Mouse (Mus musculus): Measurements from ENCODE around the gene Rora. TPM values are rescaled to one million over a fixed set of nuclear protein-coding genes. Genes with fewer than 3 reads are reported as not detected.

The Rora gene
- total RNA-seq, 2 experiments from 2014 or later: 0.17 TPM; not detected in 1

DNA sequence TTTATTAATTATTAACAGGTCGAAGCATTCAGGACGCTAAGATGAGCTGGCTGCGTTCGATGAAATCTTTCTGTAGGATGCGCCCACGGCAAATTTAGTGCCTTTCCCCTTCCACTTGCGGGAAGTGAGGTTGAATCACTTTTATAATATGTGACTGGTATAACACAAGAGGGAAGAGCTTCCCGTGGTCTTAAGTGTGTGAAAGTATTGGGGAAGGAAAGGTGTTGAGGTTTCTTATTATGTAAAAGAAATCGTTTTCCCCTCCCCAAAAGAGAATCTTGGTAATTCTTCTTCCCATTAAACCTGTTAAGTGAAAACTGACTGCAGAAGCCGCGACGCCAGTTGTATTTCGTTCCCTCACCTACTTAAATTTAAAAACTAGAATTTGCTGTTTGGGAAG, 637.9 kb downstream of the Rora start:
- no peak for ATAC-seq (replicated peaks; ENCODE audit: low FRiP score, poor library complexity, severe bottlenecking)

- ATAC-seq (replicated peaks; ENCODE audit: low FRiP score, poor library complexity, severe bottlenecking): no peak
Measured at GRCm38 (mm10) chr9:69292353-69292752, 638.8 kb downstream of the Rora start.

DNA sequence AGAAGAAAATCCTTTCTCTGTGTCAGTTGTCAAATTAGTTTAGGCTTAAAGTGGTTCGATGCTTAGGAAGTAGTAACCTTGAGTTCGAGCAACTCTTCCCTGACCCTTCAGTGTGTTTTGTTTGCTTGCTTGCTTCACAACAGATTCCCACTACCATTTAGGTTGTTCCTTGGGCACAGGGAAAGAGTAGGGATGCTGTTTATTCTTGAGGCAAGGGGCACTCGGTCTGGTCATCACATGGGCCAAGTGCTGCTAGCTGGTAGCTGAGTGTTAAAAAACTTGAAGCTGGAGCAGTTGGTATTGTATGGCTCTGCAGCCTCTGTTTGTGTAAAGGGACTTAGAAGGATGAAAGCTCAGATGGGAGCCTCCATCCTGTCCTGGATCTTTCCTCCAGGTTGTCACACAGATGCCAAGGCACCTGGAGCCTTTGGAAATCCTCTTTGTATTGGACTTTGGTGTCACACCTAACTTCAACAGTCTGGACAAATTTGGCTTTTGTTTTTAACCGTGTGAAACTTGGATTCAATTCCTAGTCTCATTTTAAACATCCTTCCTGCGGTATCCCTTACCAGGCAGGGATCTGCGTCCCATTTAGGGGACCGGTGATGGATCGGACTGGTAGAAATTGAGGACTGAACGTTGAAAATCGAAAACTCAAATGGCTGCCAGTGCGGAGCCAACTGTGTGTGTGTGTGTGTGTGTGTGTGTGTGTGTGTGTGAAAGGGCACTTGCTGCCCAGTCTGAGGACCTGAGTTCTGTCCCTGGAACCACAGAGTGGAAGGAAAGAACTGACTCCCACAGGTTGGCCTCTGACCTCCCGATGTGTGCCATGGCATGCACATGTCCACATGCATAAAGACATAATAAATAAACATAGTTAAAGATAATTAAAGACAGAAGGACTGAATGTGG, 639.4 kb downstream of the Rora start:
- no peak for ATAC-seq (replicated peaks; ENCODE audit: low FRiP score, poor library complexity, severe bottlenecking)

- ATAC-seq (replicated peaks; ENCODE audit: low FRiP score, poor library complexity, severe bottlenecking): no peak
Measured at GRCm38 (mm10) chr9:69293688-69294074, 640.1 kb downstream of the Rora start.

DNA sequence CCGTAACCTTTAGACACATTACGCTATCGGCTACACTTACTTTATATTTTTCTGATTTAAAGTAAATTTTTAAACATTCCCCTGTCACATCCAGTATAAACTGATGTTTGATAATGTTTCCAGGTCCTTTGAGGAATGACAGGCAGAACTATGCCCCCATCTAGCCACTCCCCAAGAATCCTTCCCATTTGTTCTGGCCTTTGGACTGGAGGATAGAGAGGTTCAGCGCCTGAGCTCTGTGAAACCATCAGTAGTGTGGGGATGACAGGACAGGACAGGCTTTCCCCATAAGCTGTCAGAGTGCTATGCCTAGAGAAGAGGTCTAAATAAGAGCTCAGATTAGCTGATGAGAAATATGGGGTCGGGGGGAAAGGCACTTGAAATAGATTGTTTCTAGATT, 640.8 kb downstream of the Rora start:
- no peak for ATAC-seq (replicated peaks; ENCODE audit: low FRiP score, poor library complexity, severe bottlenecking)

GRCm38 (mm10) chr9:69294856-69295255, 641.3 kb downstream of the Rora start:
- no peak for ATAC-seq (replicated peaks; ENCODE audit: low FRiP score, poor library complexity, severe bottlenecking)

GRCm38 (mm10) chr9:69295826-69296225, 642.2 kb downstream of the Rora start:
- ATAC-seq (replicated peaks; ENCODE audit: low FRiP score, poor library complexity, severe bottlenecking): no peak

GRCm38 (mm10) chr9:69296418-69296817, 642.8 kb downstream of the Rora start:
- ATAC-seq (replicated peaks; ENCODE audit: low FRiP score, poor library complexity, severe bottlenecking): no peak

DNA sequence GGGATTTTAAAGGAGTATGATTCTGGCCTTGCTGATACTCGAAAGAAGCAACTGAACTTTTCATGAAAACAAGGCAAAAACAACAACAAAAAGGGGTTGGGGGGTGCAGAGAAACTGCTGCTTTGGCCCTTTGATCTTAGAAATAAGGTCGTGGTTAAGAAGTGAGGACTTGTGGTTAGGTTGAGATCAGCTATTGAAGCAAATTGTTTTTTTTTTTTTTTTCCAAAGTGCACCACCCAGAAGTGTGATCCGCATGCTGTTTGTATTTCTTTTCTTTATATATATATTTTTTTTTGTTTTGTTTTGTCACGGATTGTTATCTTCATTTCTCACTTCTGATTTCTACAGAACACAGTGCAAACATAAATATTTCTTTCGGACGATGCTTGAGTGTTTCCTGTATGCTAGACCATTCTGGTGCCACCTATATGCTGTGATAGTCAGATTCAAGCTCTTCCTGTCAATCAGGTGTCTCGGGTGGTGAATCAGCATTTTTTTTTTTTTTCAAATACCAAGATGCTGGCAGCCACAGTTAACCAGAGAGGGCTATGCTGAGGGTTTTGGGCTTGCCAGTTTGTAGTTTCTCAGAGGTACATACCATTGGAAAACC, 644.3 kb downstream of the Rora start:
- no peak for ATAC-seq (replicated peaks; ENCODE audit: low FRiP score, poor library complexity, severe bottlenecking)

- ATAC-seq (replicated peaks; ENCODE audit: low FRiP score, poor library complexity, severe bottlenecking): no peak
Measured at GRCm38 (mm10) chr9:69298566-69299335, 645.2 kb downstream of the Rora start.

DNA sequence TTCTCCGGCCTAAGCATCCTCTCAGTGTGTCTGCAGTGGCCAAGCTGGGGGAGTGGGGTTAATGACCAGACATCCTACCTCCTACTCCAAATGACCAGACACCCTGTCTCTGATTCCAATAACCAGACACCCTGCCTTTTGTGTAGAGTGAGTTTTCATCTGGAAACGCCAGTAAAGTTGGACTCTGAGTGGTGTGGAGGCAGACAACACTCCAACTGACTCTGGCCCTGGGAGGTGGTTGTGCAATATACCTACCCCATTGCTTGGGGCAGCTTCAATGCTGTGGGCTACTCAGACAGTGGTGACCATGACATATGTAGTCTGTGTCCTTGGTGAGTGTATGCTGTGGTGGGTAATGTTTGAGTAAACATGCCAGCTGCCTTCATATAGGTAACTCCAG, 645.9 kb downstream of the Rora start:
- ATAC-seq (replicated peaks; ENCODE audit: low FRiP score, poor library complexity, severe bottlenecking): no peak

GRCm38 (mm10) chr9:69300296-69300695, 646.7 kb downstream of the Rora start:
- ATAC-seq (replicated peaks; ENCODE audit: low FRiP score, poor library complexity, severe bottlenecking): no peak

DNA sequence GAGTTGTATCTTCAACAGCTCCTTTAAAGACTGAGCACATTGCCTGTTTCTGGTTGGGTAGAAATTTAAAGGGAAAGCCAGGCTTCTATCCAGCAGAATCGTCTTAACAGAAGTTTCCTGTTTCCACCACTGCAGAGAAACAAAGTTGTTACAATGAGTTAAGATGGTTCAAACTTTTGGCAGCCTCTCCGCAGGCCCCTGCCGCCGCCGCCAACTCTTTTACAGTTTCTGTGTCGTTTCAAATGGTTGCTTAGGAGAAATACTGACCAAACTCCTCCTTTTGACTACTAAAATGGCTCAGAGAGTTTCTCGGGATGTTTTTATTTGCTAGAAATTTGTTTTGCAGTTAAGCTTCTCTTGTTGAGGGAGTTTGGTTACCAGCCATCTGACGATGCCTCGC, 647.9 kb downstream of the Rora start:
- no peak for ATAC-seq (replicated peaks; ENCODE audit: low FRiP score, poor library complexity, severe bottlenecking)

- no peak for ATAC-seq (replicated peaks; ENCODE audit: low FRiP score, poor library complexity, severe bottlenecking)
Measured at GRCm38 (mm10) chr9:69301955-69302354, 648.4 kb downstream of the Rora start.

DNA sequence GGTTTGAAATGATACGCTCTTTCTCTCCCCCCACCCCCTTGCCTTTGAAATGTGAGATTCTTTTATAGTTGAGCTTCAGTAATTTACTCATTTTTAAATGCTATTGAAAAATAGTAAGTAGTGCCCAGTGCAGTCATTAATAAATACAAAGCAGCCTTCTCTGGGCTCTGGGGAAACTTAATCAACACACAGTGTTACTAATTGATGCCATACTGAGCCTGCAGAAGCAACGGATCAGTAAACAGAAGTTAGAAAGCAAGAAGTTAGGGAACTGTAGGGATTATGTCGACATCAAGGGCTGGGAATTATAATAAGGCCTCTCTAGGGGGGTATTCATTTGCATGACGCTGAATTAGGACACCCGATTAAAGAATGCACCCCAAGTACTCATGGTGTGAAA, 649.3 kb downstream of the Rora start:
- no peak for ATAC-seq (replicated peaks; ENCODE audit: low FRiP score, poor library complexity, severe bottlenecking)

DNA sequence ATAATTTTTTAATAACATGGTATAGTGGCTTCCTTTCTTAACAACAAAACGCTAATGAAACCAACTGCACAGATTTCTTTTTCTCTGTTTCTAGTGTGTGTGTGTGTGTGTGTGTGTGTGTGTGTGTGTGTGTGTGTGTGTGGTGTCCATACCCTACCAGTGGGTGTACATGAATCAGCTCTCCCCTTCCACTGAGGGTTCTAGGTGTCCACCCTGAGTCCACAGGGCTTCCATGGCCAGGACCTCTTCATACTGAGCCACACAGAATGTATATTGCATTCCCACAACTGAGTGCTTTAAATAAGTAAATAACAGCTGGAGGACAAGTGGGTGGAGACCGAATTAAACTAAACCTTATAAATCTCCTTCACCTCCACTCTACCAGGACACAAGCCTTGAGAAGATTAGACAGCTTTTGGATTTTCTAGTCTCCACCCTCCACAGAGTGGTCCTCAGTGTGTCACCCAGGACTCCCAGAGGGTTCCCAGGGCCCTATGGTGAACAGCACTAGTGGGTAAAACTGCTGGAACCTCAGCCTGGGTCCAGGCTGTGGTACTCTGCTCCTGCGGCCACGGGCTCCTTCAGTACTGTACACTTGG, 649.9 kb downstream of the Rora start:
- no peak for ATAC-seq (replicated peaks; ENCODE audit: low FRiP score, poor library complexity, severe bottlenecking)

GRCm38 (mm10) chr9:69303962-69304361, 650.4 kb downstream of the Rora start:
- ATAC-seq (replicated peaks; ENCODE audit: low FRiP score, poor library complexity, severe bottlenecking): no peak

DNA sequence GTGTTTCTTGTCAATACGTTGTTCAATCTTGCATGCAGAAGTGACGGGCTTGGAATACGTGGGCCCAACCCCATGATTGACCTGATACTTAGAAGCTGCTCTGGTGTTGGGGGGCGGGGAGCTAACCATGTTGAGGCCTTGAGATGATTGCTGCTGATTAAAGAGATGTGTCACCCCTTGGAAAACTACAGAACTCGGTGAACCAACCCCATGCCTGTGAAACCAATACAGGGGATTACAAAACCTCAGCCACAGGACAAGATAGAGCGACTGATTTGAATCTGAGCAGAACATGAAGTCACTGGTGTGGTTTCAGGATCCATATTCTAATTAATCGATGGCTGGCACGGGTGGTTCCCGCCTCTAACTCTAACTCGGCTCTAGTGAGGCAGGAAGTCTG, 650.9 kb downstream of the Rora start:
- ATAC-seq (replicated peaks; ENCODE audit: low FRiP score, poor library complexity, severe bottlenecking): no peak

DNA sequence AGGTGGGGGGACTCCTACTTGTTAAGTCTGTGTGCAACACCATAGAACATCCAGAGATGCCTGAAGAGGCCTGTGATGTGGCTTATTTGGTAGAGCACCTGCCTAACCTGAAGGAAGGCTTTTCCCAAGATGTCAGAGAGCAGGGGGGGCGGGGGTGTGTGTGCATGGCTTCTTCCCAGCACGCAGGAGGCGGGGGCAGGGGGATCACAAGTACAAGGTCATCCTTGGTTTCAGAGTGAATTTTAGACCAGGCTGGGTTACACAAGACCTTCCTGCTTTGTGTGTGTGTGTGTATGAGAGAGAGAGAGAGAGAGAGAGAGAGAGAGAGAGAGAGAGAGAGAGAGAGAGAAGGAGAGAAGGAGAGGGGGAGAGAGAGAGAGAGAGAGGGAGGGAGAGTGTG, 651.4 kb downstream of the Rora start:
- ATAC-seq (replicated peaks; ENCODE audit: low FRiP score, poor library complexity, severe bottlenecking): no peak
